Comparison of ENCODE assay signal across 10 mouse cellular contexts in the genomic region with DNA sequence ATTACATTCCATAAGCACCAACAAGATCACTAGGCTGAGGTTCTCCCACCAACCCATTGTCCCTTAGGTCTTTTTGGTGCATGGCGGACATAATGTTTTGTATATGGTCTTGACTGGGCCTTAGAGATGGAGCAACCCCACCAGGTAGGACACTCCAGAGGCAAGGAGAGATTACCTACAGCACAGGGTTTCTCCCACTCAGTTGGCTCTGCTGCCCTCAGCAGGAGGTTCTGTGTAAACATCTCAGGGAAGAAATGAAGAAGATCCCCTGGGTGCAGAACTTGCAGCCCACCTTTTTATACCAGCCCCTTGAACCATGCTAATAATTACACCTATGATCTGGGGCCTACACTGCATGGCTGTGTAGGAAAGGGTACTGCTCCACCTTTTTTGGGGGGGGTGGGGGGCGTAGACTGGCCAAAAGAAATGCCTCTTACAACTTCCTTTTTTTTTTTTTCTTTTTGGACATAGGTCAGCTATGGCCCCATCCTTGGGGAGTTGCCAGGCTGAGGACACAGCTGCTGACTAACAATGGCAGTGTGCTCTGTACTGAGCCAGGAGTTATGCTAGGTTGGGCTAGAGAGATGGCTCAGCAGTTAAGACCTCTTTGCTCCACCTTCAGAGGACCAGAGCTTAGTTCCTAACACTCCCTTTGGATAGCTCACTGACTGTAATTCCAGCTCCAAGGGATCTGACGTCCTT. TPM values are rescaled to one million over a fixed set of nuclear protein-coding genes. Genes with fewer than 3 reads are reported as not detected.
DNase-seq lines count a peak whose midpoint lies in the region; ATAC-seq and TF ChIP-seq lines count a peak whose summit lies in the region.
"Had no signal": no experiment of that assay in that cellular context is flagged by ENCODE, and none has a peak within 500 bp of the region (broad histone marks: within the 10 kb centered on the region; RNA-seq: fewer than 3 reads in every experiment).

No protein-coding gene starts in this region.

- H3K27ac ChIP-seq in heart, adult 2 months: no peak overlapping the region
- no peak overlapping the region for H3K27ac ChIP-seq in limb, embryonic 13.5 days
- no peak overlapping the region for H3K27ac ChIP-seq in limb, embryonic 10.5 days
- H3K27ac ChIP-seq in forebrain, embryonic 11.5 days (ENCODE audit: low read depth, low read length): no peak overlapping the region
- H3K27ac ChIP-seq: neural tube, embryonic 15.5 days had no signal

- H3K9ac ChIP-seq in heart, adult 2 months (ENCODE audit: low read depth, low read length): no peak overlapping the region
- H3K9ac ChIP-seq in limb, embryonic 13.5 days: no peak overlapping the region
- no peak overlapping the region for H3K9ac ChIP-seq in forebrain, embryonic 11.5 days (ENCODE audit: low read length)
- H3K9ac ChIP-seq: neural tube, embryonic 15.5 days had no signal

- H3K79me2 ChIP-seq in heart, adult 2 months (replicated peaks; ENCODE audit: control insufficient read depth, insufficient read depth, low read length): no peaks in the 10 kb centered on the region

- H3K4me1 ChIP-seq in heart, adult 2 months (ENCODE audit: control insufficient read depth, insufficient read depth, low read length): peaks cover 3% of the 10 kb centered on the region
- H3K4me1 ChIP-seq in limb, embryonic 13.5 days: no peaks in the 10 kb centered on the region
- peaks cover 6% of the 10 kb centered on the region; the same call in 1 of the 2 replicates for H3K4me1 ChIP-seq in limb, embryonic 10.5 days
- H3K4me1 ChIP-seq in forebrain, embryonic 11.5 days (replicated peaks; ENCODE audit: control insufficient read depth, insufficient read depth, low read length): no peaks in the 10 kb centered on the region
- H3K4me1 ChIP-seq: neural tube, embryonic 15.5 days had no signal

- no peaks in the 10 kb centered on the region for H3K27me3 ChIP-seq in heart, adult 2 months (ENCODE audit: control insufficient read depth, insufficient read depth, low read length)
- no peaks in the 10 kb centered on the region for H3K27me3 ChIP-seq in limb, embryonic 13.5 days
- no peaks in the 10 kb centered on the region for H3K27me3 ChIP-seq in limb, embryonic 10.5 days (ENCODE audit: low read depth, poor library complexity, severe bottlenecking)
- H3K27me3 ChIP-seq in forebrain, embryonic 11.5 days (ENCODE audit: control insufficient read depth, insufficient read depth, low read length): no peaks in the 10 kb centered on the region
- H3K27me3 ChIP-seq: neural tube, embryonic 15.5 days had no signal

- no peak for TF ChIP-seq POLR2A in heart, adult 2 months (IDR thresholded peaks at IDR 0.05; ENCODE audit: insufficient read depth, low read depth, low read length)

- peak; percentile 44 for TF ChIP-seq CTCF in heart, adult 2 months (IDR thresholded peaks at IDR 0.05)

- H3K9me3 ChIP-seq in limb, embryonic 13.5 days: no peaks in the 10 kb centered on the region
- no peaks in the 10 kb centered on the region for H3K9me3 ChIP-seq in limb, embryonic 10.5 days (replicated peaks)
- H3K9me3 ChIP-seq in forebrain, embryonic 11.5 days (ENCODE audit: control insufficient read depth, low read length): no peaks in the 10 kb centered on the region
- H3K9me3 ChIP-seq: neural tube, embryonic 15.5 days had no signal

- 59% methylated on average over 3 of the region's 3 CpGs for WGBS in heart, adult 2 months
- WGBS in limb, embryonic 13.5 days: 72% methylated on average over 3 of the region's 3 CpGs
- WGBS in limb, embryonic 10.5 days: 73% methylated on average over 3 of the region's 3 CpGs
- WGBS in forebrain, embryonic 11.5 days: 71% methylated on average over 3 of the region's 3 CpGs

- 0 out of 2 replicates have a peak, but pooled peaks have one; percentile 19 for ATAC-seq in limb, embryonic 13.5 days (ENCODE audit: low FRiP score, low read depth)
- ATAC-seq in forebrain, embryonic 11.5 days (replicated peaks; ENCODE audit: low FRiP score): no peak

- no peak for TF ChIP-seq EP300 in heart, adult 2 months (IDR thresholded peaks at IDR 0.05; ENCODE audit: insufficient read depth, low read depth, low read length)

- no peaks in the 10 kb centered on the region for H3K36me3 ChIP-seq in heart, adult 2 months (ENCODE audit: control insufficient read depth, insufficient read depth, low read length)
- no peaks in the 10 kb centered on the region for H3K36me3 ChIP-seq in limb, embryonic 13.5 days
- no peaks in the 10 kb centered on the region for H3K36me3 ChIP-seq in limb, embryonic 10.5 days
- no peaks in the 10 kb centered on the region for H3K36me3 ChIP-seq in forebrain, embryonic 11.5 days (ENCODE audit: control insufficient read depth, insufficient read depth, low read length)
- H3K36me3 ChIP-seq: neural tube, embryonic 15.5 days had no signal

- DNase-seq in heart, adult 2 months: no peak
- DNase-seq in heart, postnatal 10 days: no peak
- DNase-seq in limb, embryonic 10.5 days (ENCODE audit: low spot score): no peak
- peak; percentile 93 for DNase-seq in adipocyte (ENCODE audit: low spot score)
- DNase-seq in lung, postnatal 14 days: peak; percentile 34
- DNase-seq in spleen, postnatal 10 days (ENCODE audit: low spot score in 2 of 2): no peak
- DNase-seq in forebrain, embryonic 11.5 days (ENCODE audit: low spot score): no peak
- DNase-seq: thymus, postnatal 36 days had no signal

- H3K4me2 ChIP-seq in limb, embryonic 13.5 days (replicated peaks): no peak overlapping the region
- no peak overlapping the region for H3K4me2 ChIP-seq in forebrain, embryonic 11.5 days (ENCODE audit: low read depth, low read length, severe bottlenecking)
- H3K4me2 ChIP-seq: neural tube, embryonic 15.5 days had no signal

- H3K4me3 ChIP-seq in heart, adult 2 months: no peak overlapping the region
- no peak overlapping the region for H3K4me3 ChIP-seq in limb, embryonic 13.5 days
- H3K4me3 ChIP-seq in limb, embryonic 10.5 days: no peak overlapping the region
- H3K4me3 ChIP-seq in forebrain, embryonic 11.5 days (ENCODE audit: low read depth, low read length): no peak overlapping the region
- H3K4me3 ChIP-seq: neural tube, embryonic 15.5 days had no signal

- intact Hi-C loops in heart, adult 2 months (cut with DNase I): no loop called here
- intact Hi-C loops in heart, postnatal 10 days (cut with DNase I): no loop called here

RNA-seq across cellular contexts. Expression of a gene that starts 12.8 kb away (rescaled TPM):
- total RNA-seq in heart, adult 2 months (2021): 1 to 10 TPM; 3.0 to 3.8 TPM
- polyA plus RNA-seq in heart, adult 2 months (2012; rRNA removed): 2.9 and 6.6 TPM in 2 replicates
- total RNA-seq in heart, postnatal 10 days (2021): 10 to 100 TPM; 17.8 to 18.8 TPM
- polyA plus RNA-seq in limb, embryonic 13.5 days (2015; fragmentation: Nextera tagmentation; extraction: Ambion mirVana): 6.4 and 6.7 TPM in 2 replicates
- polyA plus RNA-seq in limb, embryonic 10.5 days (2016; fragmentation: Nextera tagmentation; extraction: Ambion mirVana): 1.6 and 2.7 TPM in 2 replicates
- 2.6 TPM in 2 replicates for polyA plus RNA-seq in forebrain, embryonic 11.5 days (2014; fragmentation: Nextera tagmentation; extraction: Ambion mirVana)

RNA-seq across cellular contexts. Expression of a gene that starts 17.1 kb away (rescaled TPM):
- total RNA-seq in heart, adult 2 months (2021): 1 to 10 TPM; 1.2 to 1.4 TPM
- polyA plus RNA-seq in heart, adult 2 months (2012; rRNA removed): 1.3 and 2.0 TPM in 2 replicates
- 1 to 10 TPM; 2.3 to 3.1 TPM for total RNA-seq in heart, postnatal 10 days (2021)
- 0.60 and 0.80 TPM in 2 replicates for polyA plus RNA-seq in limb, embryonic 13.5 days (2015; fragmentation: Nextera tagmentation; extraction: Ambion mirVana)
- polyA plus RNA-seq in limb, embryonic 10.5 days (2016; fragmentation: Nextera tagmentation; extraction: Ambion mirVana): 1.9 and 4.8 TPM in 2 replicates
- polyA plus RNA-seq in forebrain, embryonic 11.5 days (2014; fragmentation: Nextera tagmentation; extraction: Ambion mirVana): 2.9 and 3.1 TPM in 2 replicates

RNA-seq across cellular contexts. Expression of a gene that starts 52.7 kb away (rescaled TPM):
- under 1 TPM in 1 of 2 experiments, not detected in 1; 0.20 TPM for total RNA-seq in heart, adult 2 months (2021)
- polyA plus RNA-seq in heart, adult 2 months (2012; rRNA removed): 0.47 and 0.59 TPM in 2 replicates
- under 1 TPM; 0.17 to 0.31 TPM for total RNA-seq in heart, postnatal 10 days (2021)
- 1.8 and 1.9 TPM in 2 replicates for polyA plus RNA-seq in limb, embryonic 13.5 days (2015; fragmentation: Nextera tagmentation; extraction: Ambion mirVana)
- polyA plus RNA-seq in limb, embryonic 10.5 days (2016; fragmentation: Nextera tagmentation; extraction: Ambion mirVana): 1.3 and 1.6 TPM in 2 replicates
- 1.5 and 1.8 TPM in 2 replicates for polyA plus RNA-seq in forebrain, embryonic 11.5 days (2014; fragmentation: Nextera tagmentation; extraction: Ambion mirVana)

Comparison
In these comparisons a context has a peak if more than half of its experiments do, and no peak if none do; other contexts are left out.
1. DNase-seq: peak in adipocyte (single experiment) and lung, postnatal 14 days (single experiment); none in heart, adult 2 months (0 of 2), heart, postnatal 10 days (0 of 2), limb, embryonic 10.5 days (single experiment), spleen, postnatal 10 days (0 of 2) and forebrain, embryonic 11.5 days (single experiment).